Mouse (Mus musculus): ENCODE measurements around the gene Zbtb46. TPM values are rescaled to one million over a fixed set of nuclear protein-coding genes. Genes with fewer than 3 reads are reported as not detected.
"Not testable (repeated sequence)": the region's sequence is repeated elsewhere in the genome, so short reads cannot be mapped to it uniquely, and the experiment has no call there.

The Zbtb46 gene
- total RNA-seq (2022), result 10 to 100 TPM in 2 of 4 experiments, 1 to 10 TPM in 2; 8.9 to 11.5 (median 10.5) TPM

GRCm38 (mm10) chr2:181459153-181459672 is at the start of gene Zbtb46:
TSS of gene Zbtb46 (minus strand) at chr2:181459426.
- DNase-seq (ENCODE audit: low spot score), result no peak

- no peak for DNase-seq (ENCODE audit: low spot score)
Observed at GRCm38 (mm10) chr2:181498644-181499043, 39.4 kb upstream of the Zbtb46 start.

DNA sequence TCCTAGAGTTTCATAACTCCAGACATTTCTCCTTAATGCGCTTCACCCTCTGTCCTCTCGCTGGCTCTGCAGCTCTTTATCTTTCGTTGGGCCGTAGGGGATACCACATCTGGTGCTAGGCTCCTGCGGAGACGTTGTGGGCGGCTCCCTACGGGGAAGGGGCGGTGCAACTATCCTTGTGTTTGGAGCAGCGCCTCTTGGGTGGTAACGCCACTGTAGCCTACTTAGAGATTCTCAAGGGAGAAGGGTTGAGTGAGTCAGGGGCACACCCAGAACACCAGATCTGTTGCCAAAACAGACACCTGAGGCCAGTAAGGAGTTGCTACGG is 38.3 kb upstream of the Zbtb46 start:
- DNase-seq (ENCODE audit: low spot score), result peak; percentile 66

GRCm38 (mm10) chr2:181496831-181497547 is 37.8 kb upstream of the Zbtb46 start, which contains the start of gene Tpd52l2:
TSS of gene Tpd52l2 (plus strand) at chr2:181497142.
- DNase-seq (ENCODE audit: low spot score), result peak; percentile 94

GRCm38 (mm10) chr2:181496281-181496680 is 37.1 kb upstream of the Zbtb46 start:
- DNase-seq (ENCODE audit: low spot score), result peak; percentile 67

DNA sequence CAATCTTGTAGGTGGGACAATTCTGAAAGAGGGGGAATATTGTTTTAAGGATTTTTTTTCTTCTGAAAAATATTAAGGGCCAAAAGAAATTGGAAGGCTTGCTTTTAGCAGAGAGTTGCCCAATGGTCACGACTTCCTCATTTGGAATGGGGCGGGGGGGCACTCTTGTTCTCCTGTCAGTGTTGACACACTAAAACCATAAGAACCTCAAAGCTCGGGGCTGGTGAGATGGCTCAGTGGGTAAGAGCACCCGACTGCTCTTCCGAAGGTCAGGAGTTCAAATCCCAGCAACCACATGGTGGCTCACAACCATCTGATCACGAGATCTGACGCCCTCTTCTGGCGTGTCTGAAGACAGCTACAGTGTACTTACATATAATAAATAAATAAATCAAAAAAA is 36.6 kb upstream of the Zbtb46 start:
- not testable (repeated sequence) for DNase-seq (ENCODE audit: low spot score)

DNA sequence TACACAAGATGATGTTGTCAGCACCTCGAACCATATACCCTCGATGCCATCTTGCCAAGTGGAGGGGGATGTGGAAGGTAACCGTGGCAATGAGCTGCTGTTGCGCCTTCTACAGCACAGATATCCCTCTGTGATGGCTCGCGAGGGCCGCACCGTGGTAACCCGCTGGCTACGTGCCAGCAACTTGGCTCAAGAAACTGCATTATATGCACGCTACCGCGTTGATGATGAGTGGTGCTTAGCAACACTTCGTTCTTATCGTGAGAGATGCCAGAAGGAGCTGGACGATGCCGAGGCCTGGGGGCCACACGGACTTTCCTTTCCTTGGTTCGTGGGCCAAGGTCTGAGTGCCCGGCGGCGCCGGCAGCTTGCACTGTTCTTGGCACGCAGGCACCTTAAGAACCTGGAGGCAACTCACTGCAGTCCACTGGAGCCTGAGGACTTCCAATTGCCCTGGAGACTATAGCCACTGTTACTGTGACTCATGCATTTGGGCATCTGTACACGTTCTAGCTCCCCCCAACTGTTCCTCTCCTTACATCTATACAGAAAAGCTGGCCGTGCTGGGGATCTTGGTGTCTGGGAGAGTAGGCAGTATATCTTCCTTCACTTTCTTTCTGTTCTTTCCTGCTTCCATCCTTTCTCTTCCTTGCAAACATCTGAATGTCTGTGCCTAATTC is 35.2 kb upstream of the Zbtb46 start:
- DNase-seq (ENCODE audit: low spot score), result no peak

DNA sequence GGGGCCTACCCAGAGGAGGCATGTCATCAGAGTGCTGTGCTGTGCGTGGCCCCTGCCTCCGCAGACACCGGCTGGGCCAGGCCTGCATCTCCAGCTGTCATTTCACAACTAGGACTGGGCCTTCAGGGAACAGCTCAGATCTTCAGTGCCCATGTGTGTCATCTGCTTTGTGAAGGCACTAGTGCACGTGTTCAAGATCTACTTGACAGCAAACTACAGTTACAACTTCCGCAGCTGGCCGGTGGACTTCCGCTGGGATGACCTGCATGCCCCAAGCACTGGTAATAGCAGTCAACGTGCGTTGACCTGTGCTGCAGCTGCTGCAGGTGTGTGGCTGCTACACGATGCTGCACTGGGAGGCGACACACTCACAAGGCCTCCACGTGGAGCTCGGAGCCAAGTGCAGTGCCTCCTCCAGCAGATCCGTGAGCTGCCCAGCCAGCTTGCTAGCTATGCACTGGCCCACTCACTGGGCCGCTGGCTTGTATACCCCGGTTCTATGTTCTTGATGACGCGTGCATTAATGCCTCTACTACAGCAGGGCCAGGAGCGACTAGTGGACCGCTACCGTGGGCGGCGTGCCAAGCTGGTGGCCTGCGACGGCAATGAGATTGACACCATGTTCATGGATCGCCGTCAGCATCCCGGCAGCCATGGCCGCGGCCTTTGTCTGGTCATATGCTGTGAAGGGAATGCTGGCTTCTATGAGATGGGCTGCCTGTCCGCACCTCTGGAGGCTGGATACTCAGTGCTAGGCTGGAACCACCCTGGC is 34.1 kb upstream of the Zbtb46 start, which contains the start of gene Abhd16b:
Gene Abhd16b, plus strand, starts transcription at position 51 of the 772 bp plus-strand sequence.
- DNase-seq (ENCODE audit: low spot score), result no peak

DNA sequence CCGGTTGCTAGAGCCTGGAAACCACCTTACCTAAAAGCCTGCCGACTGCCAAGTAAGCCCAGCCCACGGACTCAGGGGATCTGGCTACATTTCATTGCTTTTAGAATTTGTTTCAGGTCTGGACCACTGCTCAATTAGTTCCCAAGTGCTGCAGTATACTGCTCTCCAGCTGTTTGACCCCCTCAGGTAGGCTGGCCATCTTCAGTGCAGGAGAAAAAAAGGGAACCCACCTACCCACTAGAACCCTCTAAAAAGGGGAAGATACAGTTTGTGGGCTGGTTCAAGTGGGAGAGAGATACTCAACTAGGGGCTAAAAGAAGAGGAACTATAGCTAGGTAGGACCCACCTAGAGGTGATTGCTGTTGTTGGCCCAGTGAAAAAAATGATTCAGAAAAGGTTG is 33.0 kb upstream of the Zbtb46 start:
- DNase-seq (ENCODE audit: low spot score), result no peak

- DNase-seq (ENCODE audit: low spot score), result no peak
Observed at GRCm38 (mm10) chr2:181491432-181492205, 32.4 kb upstream of the Zbtb46 start.

DNA sequence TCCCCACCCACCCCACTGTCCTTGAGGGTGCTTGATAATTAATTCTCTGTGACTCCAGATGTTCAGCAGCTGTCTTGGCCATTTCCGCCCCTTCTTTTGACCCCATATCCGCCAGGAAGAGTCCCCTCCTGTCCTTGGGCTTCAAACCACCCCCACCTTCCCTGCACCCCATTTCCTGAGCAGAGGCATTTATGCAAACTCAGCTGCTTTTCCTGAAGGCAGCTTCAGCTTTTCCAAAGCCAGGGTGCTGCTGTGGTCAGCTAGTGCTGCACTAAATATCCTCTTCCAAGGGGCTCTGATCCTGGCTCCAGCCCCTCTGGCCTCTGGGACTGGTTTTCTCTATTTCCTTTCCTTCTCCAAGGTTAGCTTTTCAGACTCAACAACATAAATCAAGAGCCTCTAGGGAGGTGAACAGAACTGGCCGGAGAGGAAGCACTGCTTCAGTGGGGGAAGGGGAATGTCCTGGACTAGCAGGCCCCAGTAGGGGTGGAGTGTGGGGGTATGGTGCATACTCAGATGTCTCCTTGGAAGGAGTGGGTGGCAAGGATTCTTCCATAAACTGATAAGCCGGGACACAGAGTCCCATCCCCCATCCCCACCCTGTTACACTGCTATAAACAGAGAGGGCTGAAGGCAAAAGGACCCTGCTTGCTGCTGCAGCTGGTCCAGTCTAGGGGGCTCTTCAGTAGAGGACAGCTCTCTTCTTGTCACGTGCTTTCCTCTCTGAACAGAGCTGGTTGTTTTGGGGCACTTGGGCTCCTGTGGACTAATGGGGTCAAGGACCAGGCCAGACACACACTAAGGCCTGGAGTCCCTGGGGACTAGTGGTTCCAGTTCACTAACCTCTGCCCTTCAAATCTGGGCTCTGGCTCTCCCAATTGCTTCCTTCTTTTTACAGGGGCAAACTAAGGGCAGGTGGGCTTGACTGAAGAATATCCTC is 28.4 kb upstream of the Zbtb46 start:
- peak; percentile 72 for DNase-seq (ENCODE audit: low spot score)

GRCm38 (mm10) chr2:181485741-181486140 is 26.5 kb upstream of the Zbtb46 start:
- DNase-seq (ENCODE audit: low spot score), result no peak

- peak; percentile 52 for DNase-seq (ENCODE audit: low spot score)
Observed at GRCm38 (mm10) chr2:181484456-181485233, 25.4 kb upstream of the Zbtb46 start.

- peak; percentile 83 for DNase-seq (ENCODE audit: low spot score)
Observed at GRCm38 (mm10) chr2:181483562-181484318, 24.5 kb upstream of the Zbtb46 start.

DNA sequence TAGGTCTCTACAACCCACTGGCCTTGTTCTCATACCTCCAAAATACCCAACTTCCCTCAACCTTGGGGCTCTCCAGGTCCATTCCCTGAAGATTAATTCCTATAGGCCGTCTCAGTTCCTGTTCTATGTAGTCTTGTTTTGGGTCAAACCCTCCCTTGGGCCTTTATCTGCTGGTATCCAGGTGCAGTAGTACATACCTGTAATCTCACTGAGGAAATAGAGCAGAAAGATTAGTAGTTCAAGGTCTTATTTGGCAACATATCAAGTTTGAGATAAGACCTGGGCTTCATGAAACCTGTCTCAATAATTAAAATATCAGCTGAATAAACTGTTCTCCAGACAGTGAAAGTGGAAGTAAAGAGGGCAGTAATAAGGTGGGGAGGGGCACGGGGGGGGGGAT is 23.9 kb upstream of the Zbtb46 start:
- no peak for DNase-seq (ENCODE audit: low spot score)

DNA sequence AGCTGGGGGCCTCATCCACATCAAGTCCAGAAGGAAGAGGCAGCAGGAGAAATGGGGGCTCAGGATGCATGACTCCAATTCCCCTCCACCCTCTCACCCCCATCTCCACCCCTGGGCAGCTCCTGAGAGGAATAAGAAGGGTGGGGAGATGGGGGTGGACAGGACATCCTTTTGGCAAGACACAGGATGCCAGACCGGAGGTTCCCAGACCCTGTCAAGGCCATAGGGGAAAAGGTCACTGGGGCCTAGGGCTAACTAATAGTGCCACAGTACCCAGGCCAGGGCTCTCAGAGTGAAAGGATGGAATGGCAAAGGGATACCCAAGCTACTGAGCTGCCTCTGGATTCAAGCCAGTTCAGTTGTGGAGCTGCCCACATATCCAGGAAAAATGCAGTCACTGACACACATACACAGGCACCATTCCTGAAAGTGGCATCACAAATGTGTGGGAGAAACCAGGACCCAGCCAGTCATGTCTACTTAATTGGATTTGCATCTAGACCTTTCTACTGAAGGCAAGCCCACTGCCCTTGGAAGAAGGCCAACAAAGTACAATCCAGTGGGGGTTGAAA is 13.1 kb upstream of the Zbtb46 start:
- DNase-seq (ENCODE audit: low spot score), result no peak

DNA sequence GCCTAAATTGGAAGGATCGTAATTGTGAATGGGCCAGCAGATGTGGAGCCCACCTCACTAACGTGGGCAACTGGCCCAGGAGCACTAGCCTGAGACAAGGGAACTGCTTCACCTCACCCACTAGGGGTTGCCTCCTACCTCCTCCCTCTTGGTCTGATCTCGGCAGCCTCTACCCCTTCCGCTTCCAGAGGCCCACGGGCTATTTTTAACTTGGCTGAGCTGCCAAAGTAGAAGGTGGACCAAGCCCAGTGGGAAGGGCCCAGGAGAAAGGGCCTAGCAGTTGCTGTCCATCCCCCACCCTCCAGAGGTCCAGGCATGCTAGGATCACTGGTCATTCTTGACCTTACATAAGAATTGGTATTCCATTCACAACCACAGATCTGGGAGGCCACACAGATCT is 12.0 kb upstream of the Zbtb46 start:
- DNase-seq (ENCODE audit: low spot score), result peak; percentile 78

- peak; percentile 74 for DNase-seq (ENCODE audit: low spot score)
Observed at GRCm38 (mm10) chr2:181470285-181470684, 11.1 kb upstream of the Zbtb46 start.

Measured in heart, adult 8-10 months (tissue).